Mouse (Mus musculus): Measurements from ENCODE around the gene Vmn1r54. TPM values are rescaled to one million over a fixed set of nuclear protein-coding genes. Genes with fewer than 3 reads are reported as not detected.
"Not testable (repeated sequence)": the region's sequence is repeated elsewhere in the genome, so short reads cannot be mapped to it uniquely, and the experiment has no call there.

The Vmn1r54 gene
- polyA plus RNA-seq (2015; fragmentation: Nextera tagmentation; extraction: Ambion mirVana), result not detected in 2 replicates

GRCm38 (mm10) chr6:90246000-90246399 lies at the start of gene Vmn1r54:
Vmn1r54 (plus strand) TSS chr6:90246300.
- no peak for DNase-seq (ENCODE audit: low spot score)
- Histone ChIP-seq H3K4me1 (replicated peaks; ENCODE audit: insufficient read depth, low read length) (no peaks in the 10 kb centered on the region), H3K4me3 (replicated peaks; ENCODE audit: low read depth, low read length) (no peak within 1 kb of the TSS), H3K4me2 (ENCODE audit: low read length) (no peak within 1 kb of the TSS), H3K36me3 (ENCODE audit: insufficient read depth, low read length) (no peaks in the 10 kb centered on the region), H3K9me3 (replicated peaks; ENCODE audit: low read length) (no peaks in the 10 kb centered on the region), H3K27ac (no peak within 1 kb of the TSS), H3K9ac (ENCODE audit: low read depth, low read length) (no peak within 1 kb of the TSS), H3K27me3 (ENCODE audit: insufficient read depth, low read length) (no peaks in the 10 kb centered on the region)
- WGBS, result 67% methylated on average over 1 of the region's 1 CpGs
- no peak for ATAC-seq (replicated peaks; ENCODE audit: low FRiP score, low read depth)
- TF ChIP-seq CTCF (IDR thresholded peaks at IDR 0.05; ENCODE audit: low read depth), result no peak

- not testable (repeated sequence) for H3K4me3 ChIP-seq (replicated peaks; ENCODE audit: low read depth, low read length)
Observed at GRCm38 (mm10) chr6:90202493-90202892, 43.6 kb upstream of the Vmn1r54 start, which contains the start of gene V1ra8. V1ra8 (plus strand) TSS chr6:90202793.

DNA sequence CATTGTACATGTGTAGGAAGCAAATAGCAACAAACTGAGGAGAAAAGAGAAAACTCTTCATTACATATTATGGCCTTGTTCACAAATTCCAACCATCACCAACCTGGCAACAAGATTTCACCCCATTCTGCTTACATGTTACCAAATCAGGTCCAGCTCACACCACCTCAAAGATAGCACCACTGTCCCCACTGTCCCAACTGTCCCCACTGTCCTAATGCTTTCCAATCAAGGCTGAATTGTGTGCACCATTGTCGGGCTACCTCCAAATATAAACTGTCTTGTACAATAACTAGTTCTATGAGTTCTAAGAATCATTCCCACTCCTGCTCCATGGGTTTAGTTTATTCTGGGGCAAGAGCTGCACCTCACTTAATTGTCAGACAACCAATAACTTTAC lies 21.8 kb upstream of the Vmn1r54 start, which contains the start of gene Vmn1r53:
Gene Vmn1r53 (minus strand): TSS at position 101 of the 400 bp plus-strand sequence.
- Histone ChIP-seq H3K27ac (no peak within 1 kb of the TSS), H3K4me1 (replicated peaks; ENCODE audit: insufficient read depth, low read length) (no peaks in the 10 kb centered on the region), H3K4me3 (replicated peaks; ENCODE audit: low read depth, low read length) (no peak within 1 kb of the TSS), H3K27me3 (ENCODE audit: insufficient read depth, low read length) (no peaks in the 10 kb centered on the region), H3K9me3 (replicated peaks; ENCODE audit: low read length) (no peaks in the 10 kb centered on the region), H3K36me3 (ENCODE audit: insufficient read depth, low read length) (no peaks in the 10 kb centered on the region), H3K4me2 (ENCODE audit: low read length) (no peak within 1 kb of the TSS), H3K9ac (ENCODE audit: low read depth, low read length) (no peak within 1 kb of the TSS)
- DNase-seq (ENCODE audit: low spot score) (no peak), ATAC-seq (replicated peaks; ENCODE audit: low FRiP score, low read depth) (no peak)
- 88% methylated on average over 1 of the region's 1 CpGs for WGBS
- no peak for TF ChIP-seq CTCF (IDR thresholded peaks at IDR 0.05; ENCODE audit: low read depth)

More at GRCm38 (mm10) chr6:90202493-90202892, 43.6 kb upstream of the Vmn1r54 start, which contains the start of gene V1ra8:
- H3K27ac ChIP-seq; DNase-seq (ENCODE audit: low spot score); H3K4me2 ChIP-seq (ENCODE audit: low read length); H3K27me3 ChIP-seq (ENCODE audit: insufficient read depth, low read length); H3K4me1 ChIP-seq (replicated peaks; ENCODE audit: insufficient read depth, low read length); H3K36me3 ChIP-seq (ENCODE audit: insufficient read depth, low read length); H3K9me3 ChIP-seq (replicated peaks; ENCODE audit: low read length); ATAC-seq (replicated peaks; ENCODE audit: low FRiP score, low read depth); H3K9ac ChIP-seq (ENCODE audit: low read depth, low read length): not testable (repeated sequence)
- WGBS, result 86% methylated on average over 2 of the region's 2 CpGs

GRCm38 (mm10) chr6:90232114-90232513 lies 14.0 kb upstream of the Vmn1r54 start:
- H3K36me3 ChIP-seq (ENCODE audit: insufficient read depth, low read length); H3K4me3 ChIP-seq (replicated peaks; ENCODE audit: low read depth, low read length); H3K4me1 ChIP-seq (replicated peaks; ENCODE audit: insufficient read depth, low read length); DNase-seq (ENCODE audit: low spot score); H3K4me2 ChIP-seq (ENCODE audit: low read length); H3K9ac ChIP-seq (ENCODE audit: low read depth, low read length); H3K9me3 ChIP-seq (replicated peaks; ENCODE audit: low read length); ATAC-seq (replicated peaks; ENCODE audit: low FRiP score, low read depth); H3K27ac ChIP-seq; H3K27me3 ChIP-seq (ENCODE audit: insufficient read depth, low read length): not testable (repeated sequence)
- WGBS, result 84% methylated on average over 4 of the region's 4 CpGs

GRCm38 (mm10) chr6:90232681-90233080 lies 13.4 kb upstream of the Vmn1r54 start:
- DNase-seq (ENCODE audit: low spot score) (no peak), ATAC-seq (replicated peaks; ENCODE audit: low FRiP score, low read depth) (no peak)
- H3K4me2 ChIP-seq (ENCODE audit: low read length), result no peak overlapping the region
- H3K9ac ChIP-seq (ENCODE audit: low read depth, low read length), result no peak overlapping the region
- H3K36me3 ChIP-seq (ENCODE audit: insufficient read depth, low read length), result no peaks in the 10 kb centered on the region
- H3K4me3 ChIP-seq (replicated peaks; ENCODE audit: low read depth, low read length), result no peak overlapping the region
- 70% methylated on average over 27 of the region's 27 CpGs for WGBS
- no peaks in the 10 kb centered on the region for H3K4me1 ChIP-seq (replicated peaks; ENCODE audit: insufficient read depth, low read length)
- H3K27me3 ChIP-seq (ENCODE audit: insufficient read depth, low read length), result no peaks in the 10 kb centered on the region
- H3K9me3 ChIP-seq (replicated peaks; ENCODE audit: low read length), result 0 out of 2 replicates have a peak, but pooled peaks cover 3% of the 10 kb centered on the region
- H3K27ac ChIP-seq, result no peak overlapping the region
- no peak for TF ChIP-seq CTCF (IDR thresholded peaks at IDR 0.05; ENCODE audit: low read depth)

DNA sequence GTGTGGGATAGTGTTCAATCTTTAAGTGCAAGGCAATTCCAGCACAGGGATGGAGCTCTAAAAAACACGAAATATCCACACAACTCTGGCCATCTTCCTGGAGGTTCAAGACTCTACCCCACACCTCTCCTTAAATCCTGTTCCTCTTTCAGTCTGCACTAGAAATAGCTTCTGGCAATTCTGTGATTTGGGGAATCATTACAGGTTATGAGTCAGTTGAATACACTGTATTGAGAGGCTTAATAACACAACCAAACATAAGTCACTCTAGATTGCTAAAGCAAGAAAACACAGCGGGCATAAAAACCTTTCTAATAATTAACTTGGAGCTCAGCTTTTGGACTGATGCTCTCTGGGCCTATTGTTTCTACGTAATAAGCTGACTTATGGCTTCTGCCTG lies 2.1 kb upstream of the Vmn1r54 start:
- H3K9me3 ChIP-seq (replicated peaks; ENCODE audit: low read length), result no peaks in the 10 kb centered on the region
- DNase-seq (ENCODE audit: low spot score), result no peak
- no peak for TF ChIP-seq CTCF (IDR thresholded peaks at IDR 0.05; ENCODE audit: low read depth)
- H3K4me3 ChIP-seq (replicated peaks; ENCODE audit: low read depth, low read length), result no peak overlapping the region
- H3K4me2 ChIP-seq (ENCODE audit: low read length), result no peak overlapping the region
- no peaks in the 10 kb centered on the region for H3K27me3 ChIP-seq (ENCODE audit: insufficient read depth, low read length)
- 70% methylated on average over 3 of the region's 3 CpGs for WGBS
- no peaks in the 10 kb centered on the region for H3K36me3 ChIP-seq (ENCODE audit: insufficient read depth, low read length)
- ATAC-seq (replicated peaks; ENCODE audit: low FRiP score, low read depth), result no peak
- no peak overlapping the region for H3K9ac ChIP-seq (ENCODE audit: low read depth, low read length)
- H3K4me1 ChIP-seq (replicated peaks; ENCODE audit: insufficient read depth, low read length), result no peaks in the 10 kb centered on the region
- H3K27ac ChIP-seq, result no peak overlapping the region

DNA sequence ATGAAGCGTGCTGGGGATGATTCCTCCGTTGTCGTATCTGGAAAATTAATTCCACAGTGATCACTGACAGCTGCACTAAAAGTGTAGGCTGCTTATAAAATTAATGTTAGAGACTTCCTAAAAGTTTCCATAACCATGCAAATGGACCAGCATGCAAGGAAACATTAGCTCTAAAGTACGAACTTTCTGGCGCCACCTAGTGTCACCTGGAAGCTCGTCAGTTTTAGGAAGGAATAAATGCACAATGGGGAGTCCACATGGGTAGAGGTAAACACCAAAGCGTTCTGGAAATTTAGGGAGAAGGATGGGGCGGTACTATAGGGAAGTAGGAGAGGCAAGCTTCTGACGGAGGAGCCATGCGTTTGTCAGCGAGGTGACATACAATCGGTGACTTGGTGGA lies 42.2 kb downstream of the Vmn1r54 start:
- Histone ChIP-seq H3K36me3 (ENCODE audit: insufficient read depth, low read length) (no peaks in the 10 kb centered on the region), H3K9me3 (replicated peaks; ENCODE audit: low read length) (no peaks in the 10 kb centered on the region), H3K4me1 (replicated peaks; ENCODE audit: insufficient read depth, low read length) (no peaks in the 10 kb centered on the region), H3K27ac (no peak overlapping the region), H3K27me3 (ENCODE audit: insufficient read depth, low read length) (no peaks in the 10 kb centered on the region), H3K9ac (ENCODE audit: low read depth, low read length) (no peak overlapping the region), H3K4me2 (ENCODE audit: low read length) (no peak overlapping the region), H3K4me3 (replicated peaks; ENCODE audit: low read depth, low read length) (no peak overlapping the region)
- DNase-seq (ENCODE audit: low spot score) (peak; percentile 38), ATAC-seq (replicated peaks; ENCODE audit: low FRiP score, low read depth) (no peak)
- WGBS, result 54% methylated on average over 12 of the region's 12 CpGs
- TF ChIP-seq CTCF (IDR thresholded peaks at IDR 0.05; ENCODE audit: low read depth), result peak; percentile 66
